Mouse (Mus musculus): ENCODE results near the gene Gsk3b. TPM values are rescaled to one million over a fixed set of nuclear protein-coding genes. Genes with fewer than 3 reads are reported as not detected.

Gsk3b gene
- total RNA-seq, 2 experiments from 2014 or later: 205 to 206 TPM

Other genes starting within 250 kb of the Gsk3b start
- gene Gm36028, start 227.9 kb upstream of the Gsk3b start, total RNA-seq (2021): not detected
- 100 to 1,000 TPM; 108 to 119 TPM for gene Lrrc58, start 220.6 kb upstream of the Gsk3b start, total RNA-seq (2021)
- gene Gpr156, start 172.5 kb upstream of the Gsk3b start, total RNA-seq (2021): under 1 TPM; 0.70 to 0.82 TPM
- gene Nr1i2, start 205.8 kb downstream of the Gsk3b start, total RNA-seq (2021): not detected